Mouse (Mus musculus) large intestine, adult 2 months (tissue): ENCODE results near the gene Gmfg. TPM values are rescaled to one million over a fixed set of nuclear protein-coding genes. Genes with fewer than 3 reads are reported as not detected.
A peak's percentile ranks its signal among the peaks of the same experiment; 100 is the strongest.

Experiments
- DNase-seq: peaks from one replicate; pipeline ENCODE4 v3.0.0-alpha.2; 2012; ENCODE audit warnings: low read depth, low spot score
- WGBS: fragments of 180-500 bp; shearing (Covaris S2); methylation state at CpG from one replicate; pipeline ENCODE4 v1.1.7; 2018; 5-methylcytosine and 5-hydroxymethylcytosine counted together
- polyA plus RNA-seq: library from polyadenylated mRNA; depleted of rRNA; stranded (reverse); fragments of >200 nt; gene quantifications from 2 replicates; pipeline ENCODE4 v1.2.3, GENCODE M21; 2012

Gmfg gene
- polyA plus RNA-seq, 1 experiment = 13.4 TPM

GRCm38 (mm10) chr7:28436271-28436904 lies 859 bp upstream of the Gmfg start:
- under 1% methylated on average over 59 of the region's 64 CpGs for WGBS
- peak; percentile 98 for DNase-seq

DNA sequence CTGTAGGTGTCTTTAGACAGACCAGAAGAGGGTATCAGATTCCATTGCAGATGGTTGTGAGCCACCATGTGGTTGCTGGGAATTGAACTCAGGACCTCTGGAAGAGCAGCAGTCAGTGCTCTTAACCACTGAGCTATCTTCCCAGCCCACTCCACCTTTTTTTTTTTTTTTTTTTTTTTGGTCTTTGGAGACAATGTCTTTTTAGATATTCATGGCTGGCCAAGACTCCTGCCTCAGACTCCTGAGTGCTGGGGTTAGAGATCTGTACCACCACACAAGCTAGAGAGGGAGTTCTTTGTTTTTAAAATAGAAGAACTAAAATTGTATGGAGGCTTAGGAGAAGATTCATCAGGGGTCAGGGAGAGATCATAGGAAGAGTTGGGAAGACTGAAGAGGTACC lies 717 bp downstream of the Gmfg start:
- DNase-seq = no peak

GRCm38 (mm10) chr7:28438771-28439170 lies 1.5 kb downstream of the Gmfg start:
- 87% methylated on average over 2 of the region's 2 CpGs for WGBS
- DNase-seq = no peak

GRCm38 (mm10) chr7:28440739-28441138 lies 3.5 kb downstream of the Gmfg start:
- WGBS = 62% methylated on average over 2 of the region's 2 CpGs
- no peak for DNase-seq

DNA sequence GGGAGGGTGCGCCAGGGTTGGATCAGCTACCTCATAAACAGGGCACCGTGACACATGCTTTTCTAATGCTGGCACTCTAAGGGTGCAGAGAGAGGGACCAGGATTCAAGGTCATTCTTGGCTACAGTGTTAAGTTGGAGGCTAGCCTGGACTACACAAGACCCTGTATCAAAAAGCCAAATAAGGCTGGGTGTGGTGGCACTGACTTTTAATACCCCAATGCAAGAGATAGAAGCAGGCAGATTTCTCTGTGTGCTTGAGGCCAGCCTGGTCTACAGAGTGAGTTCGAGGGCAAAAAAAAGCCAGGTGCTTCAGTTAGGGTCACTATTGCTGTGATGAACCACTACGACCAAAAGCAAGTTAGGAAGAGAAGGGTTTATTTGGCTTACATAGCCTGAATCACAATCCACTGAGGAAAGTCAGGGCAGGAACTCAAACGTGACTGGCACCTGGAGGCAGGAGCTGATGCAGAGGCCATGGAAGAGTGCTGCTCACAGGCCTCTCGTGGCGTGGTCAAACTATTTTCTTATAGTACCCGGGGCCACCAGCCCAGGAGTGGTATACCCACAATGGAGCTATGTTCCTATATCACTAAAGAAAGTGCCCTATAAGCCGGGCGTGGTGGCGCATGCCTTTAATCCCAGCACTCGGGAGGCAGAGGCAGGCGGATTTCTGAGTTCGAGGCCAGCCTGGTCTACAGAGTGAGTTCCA lies 4.7 kb downstream of the Gmfg start:
- no peak for DNase-seq
- WGBS = 83% methylated on average over 14 of the region's 14 CpGs

DNA sequence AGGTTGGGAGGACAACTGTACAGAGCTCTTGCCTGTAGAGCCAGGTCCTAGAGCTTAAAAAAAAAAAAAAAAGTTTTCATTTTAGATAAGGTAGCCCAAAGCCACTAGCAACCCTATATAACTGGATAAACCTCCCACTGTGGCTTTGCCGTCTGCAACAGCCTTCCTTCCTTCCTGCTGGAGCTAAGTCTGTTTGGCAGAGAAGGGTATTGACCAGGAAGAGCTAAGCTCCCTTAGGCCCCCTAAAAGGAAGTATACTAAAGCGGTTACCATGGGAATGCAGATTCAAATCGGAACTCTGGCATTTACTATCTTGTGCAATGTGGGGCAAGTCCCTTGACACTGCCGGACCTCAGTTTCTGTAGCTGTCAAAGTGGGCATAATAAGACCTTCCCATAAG lies 5.4 kb downstream of the Gmfg start:
- 9% methylated on average over 4 of the region's 4 CpGs for WGBS
- no peak for DNase-seq

DNA sequence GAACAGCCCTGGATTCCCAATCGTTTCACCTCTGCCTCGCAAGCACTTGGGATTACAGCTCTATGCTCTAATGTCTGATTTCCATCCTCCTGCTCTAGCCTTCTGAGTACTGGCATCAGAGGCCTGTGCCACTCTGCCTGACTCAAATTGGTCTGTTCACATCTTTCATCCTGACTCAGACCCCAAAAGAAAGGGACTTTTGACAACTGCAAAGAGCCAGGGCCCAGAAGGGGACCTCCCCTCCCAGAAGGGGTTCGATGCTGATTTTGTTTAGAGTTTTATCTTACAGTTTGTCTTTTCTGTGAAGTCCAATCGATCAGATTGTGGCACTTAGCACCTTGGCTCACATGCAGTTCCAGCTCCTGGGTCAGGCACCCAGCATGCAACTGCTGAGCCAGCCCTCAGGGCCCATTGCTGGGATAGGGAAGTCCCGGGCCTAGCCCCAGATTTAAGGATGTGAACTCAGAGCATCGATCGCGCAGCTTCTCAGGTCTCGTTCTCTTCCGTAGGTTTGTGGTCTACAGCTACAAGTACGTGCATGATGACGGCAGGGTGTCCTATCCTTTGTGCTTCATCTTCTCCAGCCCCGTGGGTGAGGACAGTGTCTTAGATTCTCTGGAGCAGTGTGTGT lies 7.2 kb downstream of the Gmfg start:
- no peak for DNase-seq
- WGBS = 82% methylated on average over 13 of the region's 13 CpGs

DNA sequence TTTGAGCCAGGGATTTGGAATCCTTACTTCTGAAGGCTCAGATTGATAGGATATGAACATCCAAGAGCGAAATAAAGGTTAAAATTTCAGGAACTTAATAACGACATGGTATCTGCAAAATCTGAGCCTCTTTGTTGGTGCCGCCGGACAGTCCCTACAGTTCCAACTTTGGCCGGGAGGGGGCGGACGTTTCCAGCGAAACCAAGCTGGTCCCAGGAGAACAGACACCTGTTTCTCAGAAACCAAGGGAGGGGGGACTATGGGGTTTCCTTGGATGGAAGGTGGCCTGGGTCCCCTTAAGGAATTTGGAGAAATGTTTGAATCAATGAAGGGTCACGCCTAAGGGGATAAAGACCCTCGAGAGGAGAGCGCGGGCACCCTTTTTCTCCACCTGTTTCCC lies 9.2 kb downstream of the Gmfg start:
- 13% methylated on average over 12 of the region's 12 CpGs for WGBS
- no peak for DNase-seq

DNA sequence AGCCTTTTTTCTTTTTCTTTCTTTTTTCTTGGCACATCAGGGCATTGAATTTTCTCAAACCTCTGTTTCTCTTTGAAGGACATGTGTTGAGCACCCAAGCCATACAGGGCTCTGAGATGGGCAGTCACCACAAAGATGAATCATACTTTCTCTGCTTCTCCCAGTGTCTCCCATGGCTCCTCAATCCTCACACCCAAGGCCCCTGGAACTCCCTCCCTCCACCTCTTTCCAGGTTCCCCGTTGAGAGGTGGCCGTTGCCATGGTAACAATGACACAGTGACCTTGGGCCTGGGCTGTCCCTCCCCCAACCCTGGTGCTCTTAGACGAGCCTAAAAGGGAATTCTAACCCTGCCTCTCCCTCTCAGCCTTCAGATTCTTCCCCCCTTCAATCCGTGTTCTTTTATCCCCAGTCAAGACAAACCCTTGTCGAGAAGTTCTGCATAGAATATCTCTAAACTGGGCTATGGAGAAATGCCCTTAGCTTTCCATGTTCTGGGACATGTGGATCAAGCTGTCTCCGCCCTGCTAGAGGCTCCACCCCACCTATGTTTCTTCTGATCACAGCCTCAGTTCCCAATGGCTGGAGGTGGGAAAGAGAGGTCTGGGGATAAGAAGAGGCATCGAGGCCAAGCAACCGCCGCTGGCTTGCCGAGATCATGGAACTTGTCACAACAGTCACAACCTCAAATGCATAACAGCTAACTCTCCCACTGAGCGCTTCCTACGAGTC lies 10.0 kb downstream of the Gmfg start:
- 47% methylated on average over 12 of the region's 12 CpGs for WGBS
- DNase-seq = no peak

DNA sequence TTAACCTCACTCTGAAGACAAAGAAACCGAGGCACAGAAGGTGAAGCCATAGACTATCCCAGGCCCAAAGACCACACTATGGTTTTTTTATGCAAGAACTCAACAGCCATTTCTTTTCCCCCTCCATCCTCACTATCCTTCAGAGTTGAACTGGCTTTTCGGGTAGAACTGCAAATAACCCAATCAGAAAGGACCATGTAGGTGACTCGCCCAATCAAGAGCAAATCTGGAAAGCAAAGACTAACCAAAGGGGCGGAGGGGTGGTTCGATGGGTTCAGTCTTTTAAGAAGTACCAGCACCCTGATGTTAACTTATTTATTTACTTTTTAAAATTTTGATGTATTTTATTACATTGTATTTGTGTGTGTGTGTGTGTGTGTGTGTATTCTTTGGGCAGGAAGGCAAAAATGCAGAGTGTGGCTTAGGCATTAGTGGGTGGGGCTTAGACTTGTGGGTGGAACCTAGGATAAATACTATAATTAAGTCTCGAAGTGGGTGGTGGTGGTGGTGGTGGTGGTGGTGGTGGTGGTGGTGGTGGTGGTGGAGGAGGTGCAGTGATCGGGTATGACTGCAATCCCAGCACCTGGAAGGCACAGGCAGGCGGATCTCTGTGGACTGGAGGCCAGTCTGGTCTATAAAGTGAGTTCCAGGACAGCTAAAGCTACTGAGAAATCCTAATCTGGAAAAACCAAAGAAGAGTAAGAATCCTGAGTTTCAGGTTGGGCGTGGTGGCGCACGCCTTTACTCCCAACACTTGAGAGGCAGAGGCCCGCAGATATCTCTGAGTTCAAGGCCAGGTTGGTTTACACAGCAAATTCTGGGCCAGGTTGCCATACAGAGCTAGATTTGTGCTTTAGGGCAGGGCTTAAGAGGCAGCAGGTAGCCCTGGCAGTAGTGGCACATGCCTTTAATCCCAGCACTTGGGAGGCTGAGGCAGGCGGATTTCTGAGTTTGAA lies 10.9 kb downstream of the Gmfg start:
- 61% methylated on average over 13 of the region's 13 CpGs for WGBS
- DNase-seq = no peak

- no peak for DNase-seq
- WGBS = 1% methylated on average over 55 of the region's 97 CpGs
Measured at GRCm38 (mm10) chr7:28451531-28452360, 14.5 kb downstream of the Gmfg start, which contains the start of gene Lrfn1. Gene Lrfn1 (plus strand): TSS chr7:28451980.

- 6% methylated on average over 24 of the region's 24 CpGs for WGBS
Measured at GRCm38 (mm10) chr7:28452361-28453005, 15.2 kb downstream of the Gmfg start.

DNA sequence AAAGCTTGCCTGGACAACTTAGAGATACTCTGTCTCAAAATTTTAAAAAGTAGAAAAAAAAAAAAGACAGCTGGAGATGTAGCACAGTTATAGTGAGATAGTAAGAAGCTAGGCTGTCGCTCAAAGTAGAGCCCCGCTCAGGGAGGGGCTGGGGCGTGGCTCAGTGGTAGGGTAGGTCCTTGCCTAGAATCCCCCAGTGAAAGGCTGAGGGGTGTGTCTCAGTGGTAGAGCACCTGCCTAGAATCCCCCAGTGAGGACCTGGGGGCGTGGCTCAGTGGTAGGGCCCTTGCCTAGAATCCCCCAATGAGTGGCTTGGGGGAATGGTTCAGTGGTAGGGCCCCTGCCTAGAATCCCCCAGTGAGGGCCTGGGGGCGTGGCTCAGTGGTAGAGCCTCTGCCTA lies 23.1 kb downstream of the Gmfg start:
- WGBS = 91% methylated on average over 5 of the region's 5 CpGs
- DNase-seq = no peak

More at GRCm38 (mm10) chr7:28452361-28453005, 15.2 kb downstream of the Gmfg start:
- DNase-seq = no peak

- DNase-seq = no peak
- WGBS = 90% methylated on average over 2 of the region's 2 CpGs
Measured at GRCm38 (mm10) chr7:28462769-28463168, 25.5 kb downstream of the Gmfg start.

DNA sequence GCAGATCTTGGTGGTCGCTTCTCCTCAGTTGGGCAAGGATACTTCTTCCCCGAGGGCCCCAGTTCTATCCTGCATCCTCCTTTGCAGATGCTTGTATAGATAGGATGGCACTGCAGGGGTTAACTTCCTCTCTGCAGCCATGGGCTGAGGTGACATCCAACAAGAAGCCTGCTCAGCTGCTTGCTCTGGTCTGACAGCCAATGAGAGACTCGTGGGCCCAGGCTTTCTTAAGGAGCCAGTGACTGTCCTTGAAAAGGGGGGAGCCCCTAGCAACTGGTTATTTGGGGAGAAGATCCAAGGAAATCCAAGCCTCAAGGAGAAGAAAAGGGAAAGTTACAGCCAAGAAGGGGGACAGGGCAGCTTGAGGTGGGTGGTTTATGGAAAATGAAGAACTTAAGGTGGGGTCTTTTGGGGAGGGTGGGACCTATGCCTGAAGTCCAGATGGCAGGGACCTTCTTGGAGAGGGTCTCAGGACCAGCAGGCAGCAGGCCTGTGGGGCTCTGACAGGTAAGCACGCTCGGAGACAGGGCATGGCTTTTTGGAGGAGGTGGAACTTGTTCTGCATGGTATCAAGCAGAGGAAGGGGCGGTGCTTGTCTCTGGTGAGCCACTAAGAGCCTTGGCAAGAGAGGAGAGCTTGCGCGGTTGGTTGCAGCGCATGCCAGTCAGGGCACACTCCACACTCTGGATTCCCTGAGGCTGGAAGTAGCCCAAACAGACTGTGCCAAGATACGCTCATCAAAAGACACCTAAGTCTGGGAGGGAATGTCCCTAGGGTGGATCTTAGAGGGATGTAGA lies 27.4 kb downstream of the Gmfg start:
- WGBS = 68% methylated on average over 10 of the region's 10 CpGs
- no peak for DNase-seq

DNA sequence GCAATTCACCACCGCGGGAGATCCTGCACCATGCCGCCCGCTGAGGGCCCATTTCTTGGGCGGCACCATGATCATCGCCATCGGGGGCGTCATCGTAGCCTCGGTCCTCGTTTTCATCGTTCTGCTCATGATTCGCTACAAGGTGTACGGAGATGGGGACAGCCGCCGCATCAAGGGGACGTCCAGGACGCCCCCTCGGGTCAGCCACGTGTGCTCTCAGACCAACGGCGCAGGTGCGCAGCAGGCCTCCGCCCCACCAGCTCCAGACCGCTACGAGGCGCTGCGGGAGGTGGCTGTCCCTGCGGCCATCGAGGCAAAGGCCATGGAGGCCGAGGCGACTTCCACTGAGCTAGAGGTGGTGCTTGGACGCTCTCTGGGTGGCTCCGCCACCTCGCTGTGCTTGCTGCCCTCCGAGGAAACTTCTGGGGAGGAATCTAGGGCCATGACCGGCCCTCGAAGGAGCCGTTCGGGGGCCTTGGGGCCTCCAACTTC lies 29.5 kb downstream of the Gmfg start:
- no peak for DNase-seq
- whole genome bisulfite sequencing = 44% methylated on average over 40 of the region's 40 CpGs

DNA sequence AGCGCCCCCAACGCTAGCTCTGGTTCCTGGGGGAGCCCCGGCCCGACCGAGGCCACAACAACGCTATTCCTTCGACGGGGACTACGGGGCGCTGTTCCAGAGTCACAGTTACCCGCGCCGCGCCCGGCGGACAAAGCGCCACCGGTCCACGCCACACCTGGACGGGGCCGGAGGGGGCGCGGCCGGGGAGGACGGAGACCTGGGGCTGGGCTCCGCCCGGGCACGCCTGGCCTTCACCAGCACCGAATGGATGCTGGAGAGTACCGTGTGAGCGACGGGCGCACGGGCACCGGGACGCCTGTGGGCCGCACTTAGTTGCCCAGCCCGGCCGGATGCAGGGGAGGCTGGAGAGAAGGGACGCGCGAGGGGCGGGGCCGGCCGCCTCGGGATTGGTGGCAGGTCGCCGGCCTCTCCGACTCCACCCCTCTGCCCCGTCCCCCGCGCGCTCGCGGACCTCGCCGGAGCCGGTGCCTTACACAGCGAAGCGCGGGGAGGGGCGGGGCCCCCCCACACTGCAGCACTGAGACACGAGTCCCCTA lies 30.0 kb downstream of the Gmfg start:
- 7% methylated on average over 49 of the region's 63 CpGs for WGBS
- DNase-seq = no peak
